Mouse (Mus musculus) brain, embryonic 14.5 days (tissue): Measurements from ENCODE around the gene Gm6657.
A peak's percentile ranks its signal among the peaks of the same experiment; 100 is the strongest.

Experiments used
- CTCF ChIP-seq: fragments of 200-500 bp; IDR thresholded peaks from 2 replicates; pipeline ENCODE4 v1.5.1; 2012; ENCODE audit warnings: inconsistent platforms, mild to moderate bottlenecking, moderate library complexity, borderline replicate concordance; ENCODE audit not compliant: insufficient read depth, insufficient read length; ENCODE audit errors: extremely low read depth
- POLR2A ChIP-seq: fragments of 200-500 bp; IDR thresholded peaks from 2 replicates; pipeline ENCODE4 v1.6.1; 2012; ENCODE audit warnings: mild to moderate bottlenecking, inconsistent platforms, borderline replicate concordance; ENCODE audit not compliant: poor library complexity, insufficient read depth, insufficient read length, severe bottlenecking; ENCODE audit errors: extremely low read depth

- TF ChIP-seq CTCF (no peak), POLR2A (peak; percentile 33; the same call in 1 of the 2 replicates)
Measured at GRCm38 (mm10) chr12:78225707-78226518, 31.9 kb downstream of the Gm6657 start, which contains the start of gene Gphn.
